Comparison of ENCODE assay signal across 11 mouse cellular contexts in genomic region chrX:135101594-135101993, GRCm38 (mm10).
DNase-seq lines count a peak whose midpoint lies in the region.
"Had no signal": no experiment of that assay in that cellular context is flagged by ENCODE, and none has a peak within 500 bp of the region (broad histone marks: within the 10 kb centered on the region; RNA-seq: fewer than 3 reads in every experiment).

No protein-coding gene starts in this region.

- DNase-seq in adrenal gland, adult 2 months: peak; percentile 13
- DNase-seq in adrenal gland, adult 8-10 months: no peak
- DNase-seq in layer of hippocampus, adult 8-10 months (ENCODE audit: low spot score in 2 of 2): peak; percentile 11 to 32
- DNase-seq in layer of hippocampus, adult 9-10 months (ENCODE audit: low spot score): no peak
- DNase-seq in adipocyte (ENCODE audit: low spot score): peak; percentile 2
- DNase-seq in kidney, postnatal 14 days: peak; percentile 1
- no peak for DNase-seq in spleen, postnatal 10 days (ENCODE audit: low spot score in 2 of 2)
- DNase-seq in thymus, adult 18-20 months: no peak
- DNase-seq: cerebellum, adult 11-12 months; heart, adult 18-20 months; lung, postnatal 14 days had no signal

Comparison
In these comparisons a context has a peak if more than half of its experiments do, and no peak if none do; other contexts are left out.
1. DNase-seq: peak in adrenal gland, adult 2 months (single experiment), layer of hippocampus, adult 8-10 months (2 of 2), adipocyte (single experiment) and kidney, postnatal 14 days (single experiment); none in adrenal gland, adult 8-10 months (single experiment), layer of hippocampus, adult 9-10 months (single experiment), spleen, postnatal 10 days (0 of 2) and thymus, adult 18-20 months (0 of 2).